Mouse (Mus musculus) lung, adult 18-20 months (tissue): ENCODE results near the gene Ccnyl1.
A peak's percentile ranks its signal among the peaks of the same experiment; 100 is the strongest.
"Not testable (repeated sequence)": the region's sequence is repeated elsewhere in the genome, so short reads cannot be mapped to it uniquely, and the experiment has no call there.

Experiments
- DNase-seq, 2 experiments: peaks; one replicate each; pipeline ENCODE4 v3.0.0; 2022; ENCODE audit warnings: mixed read lengths in 2 of 2

Ccnyl1 gene

GRCm38 (mm10) chr1:64690213-64691013 lies at the start of gene Ccnyl1:
Gene Ccnyl1, plus strand, starts transcription at chr1:64690455.
- peak; percentile 99 for DNase-seq

- no peak for DNase-seq
Observed at GRCm38 (mm10) chr1:64641069-64641468, 49.2 kb upstream of the Ccnyl1 start.

- DNase-seq = not testable (repeated sequence)
Observed at GRCm38 (mm10) chr1:64642541-64642940, 47.7 kb upstream of the Ccnyl1 start.

GRCm38 (mm10) chr1:64644513-64644912 lies 45.7 kb upstream of the Ccnyl1 start:
- DNase-seq = no peak

GRCm38 (mm10) chr1:64649362-64650124 lies 40.7 kb upstream of the Ccnyl1 start:
- no peak for DNase-seq

- DNase-seq = no peak
Observed at GRCm38 (mm10) chr1:64653701-64654100, 36.6 kb upstream of the Ccnyl1 start.

GRCm38 (mm10) chr1:64655415-64655814 lies 34.8 kb upstream of the Ccnyl1 start:
- no peak for DNase-seq

GRCm38 (mm10) chr1:64656423-64657129 lies 33.7 kb upstream of the Ccnyl1 start:
- DNase-seq = no peak

- DNase-seq = no peak
Observed at GRCm38 (mm10) chr1:64658876-64659275, 31.4 kb upstream of the Ccnyl1 start.

GRCm38 (mm10) chr1:64667111-64667633 lies 23.1 kb upstream of the Ccnyl1 start:
- no peak for DNase-seq

GRCm38 (mm10) chr1:64669451-64669850 lies 20.8 kb upstream of the Ccnyl1 start:
- no peak for DNase-seq

- no peak for DNase-seq
Observed at GRCm38 (mm10) chr1:64673931-64674330, 16.3 kb upstream of the Ccnyl1 start.

GRCm38 (mm10) chr1:64676060-64676839 lies 14.0 kb upstream of the Ccnyl1 start:
- DNase-seq = no peak

- no peak for DNase-seq
Observed at GRCm38 (mm10) chr1:64681499-64681898, 8.8 kb upstream of the Ccnyl1 start.

- no peak for DNase-seq
Observed at GRCm38 (mm10) chr1:64683039-64683438, 7.2 kb upstream of the Ccnyl1 start.

- DNase-seq = no peak
Observed at GRCm38 (mm10) chr1:64684440-64684839, 5.8 kb upstream of the Ccnyl1 start.

GRCm38 (mm10) chr1:64688046-64688445 lies 2.2 kb upstream of the Ccnyl1 start:
- DNase-seq = no peak

- DNase-seq = no peak
Observed at GRCm38 (mm10) chr1:64689561-64690212, 568 bp upstream of the Ccnyl1 start.

- DNase-seq = peak; percentile 47
Observed at GRCm38 (mm10) chr1:64691121-64691551, 881 bp downstream of the Ccnyl1 start.

GRCm38 (mm10) chr1:64691581-64691980 lies 1.3 kb downstream of the Ccnyl1 start:
- DNase-seq = no peak

- DNase-seq = no peak
Observed at GRCm38 (mm10) chr1:64695156-64695555, 4.9 kb downstream of the Ccnyl1 start.

GRCm38 (mm10) chr1:64701780-64702179 lies 11.5 kb downstream of the Ccnyl1 start:
- no peak for DNase-seq
